Mouse (Mus musculus): ENCODE data around the gene Upf2. TPM values are rescaled to one million over a fixed set of nuclear protein-coding genes. Genes with fewer than 3 reads are reported as not detected.
A peak's percentile ranks its signal among the peaks of the same experiment; 100 is the strongest.

The Upf2 gene
- 52.6 and 57.1 TPM in 2 replicates for total RNA-seq (2017)

GRCm38 (mm10) chr2:5950766-5951595 is at the start of gene Upf2:
Gene Upf2 (plus strand): TSS chr2:5951469.
- ATAC-seq (replicated peaks; ENCODE audit: low read depth, poor library complexity, severe bottlenecking) = peak; percentile 88

GRCm38 (mm10) chr2:5906092-5906491 is 45.2 kb upstream of the Upf2 start:
- ATAC-seq (replicated peaks; ENCODE audit: low read depth, poor library complexity, severe bottlenecking) = no peak

- ATAC-seq (replicated peaks; ENCODE audit: low read depth, poor library complexity, severe bottlenecking) = peak; percentile 75
These were observed 44.6 kb upstream of the Upf2 start for GRCm38 (mm10) chr2:5906625-5907024.

GRCm38 (mm10) chr2:5911282-5911965 is 39.8 kb upstream of the Upf2 start:
- no peak for ATAC-seq (replicated peaks; ENCODE audit: low read depth, poor library complexity, severe bottlenecking)

GRCm38 (mm10) chr2:5922823-5923222 is 28.4 kb upstream of the Upf2 start:
- ATAC-seq (replicated peaks; ENCODE audit: low read depth, poor library complexity, severe bottlenecking) = peak; percentile 79

- ATAC-seq (replicated peaks; ENCODE audit: low read depth, poor library complexity, severe bottlenecking) = no peak
These were observed 27.5 kb upstream of the Upf2 start for GRCm38 (mm10) chr2:5923786-5924185.

- no peak for ATAC-seq (replicated peaks; ENCODE audit: low read depth, poor library complexity, severe bottlenecking)
These were observed 23.8 kb upstream of the Upf2 start for GRCm38 (mm10) chr2:5927481-5927880.

GRCm38 (mm10) chr2:5929793-5930192 is 21.5 kb upstream of the Upf2 start:
- no peak for ATAC-seq (replicated peaks; ENCODE audit: low read depth, poor library complexity, severe bottlenecking)

- peak; percentile 77 for ATAC-seq (replicated peaks; ENCODE audit: low read depth, poor library complexity, severe bottlenecking)
These were observed 20.8 kb upstream of the Upf2 start for GRCm38 (mm10) chr2:5930291-5931054.

GRCm38 (mm10) chr2:5931938-5932337 is 19.3 kb upstream of the Upf2 start:
- ATAC-seq (replicated peaks; ENCODE audit: low read depth, poor library complexity, severe bottlenecking) = no peak

- ATAC-seq (replicated peaks; ENCODE audit: low read depth, poor library complexity, severe bottlenecking) = no peak
These were observed 16.3 kb upstream of the Upf2 start for GRCm38 (mm10) chr2:5934936-5935335.

- no peak for ATAC-seq (replicated peaks; ENCODE audit: low read depth, poor library complexity, severe bottlenecking)
These were observed 15.2 kb upstream of the Upf2 start for GRCm38 (mm10) chr2:5936068-5936467.

GRCm38 (mm10) chr2:5936550-5936949 is 14.7 kb upstream of the Upf2 start:
- ATAC-seq (replicated peaks; ENCODE audit: low read depth, poor library complexity, severe bottlenecking) = no peak

GRCm38 (mm10) chr2:5939319-5939718 is 11.9 kb upstream of the Upf2 start:
- no peak for ATAC-seq (replicated peaks; ENCODE audit: low read depth, poor library complexity, severe bottlenecking)

GRCm38 (mm10) chr2:5939911-5940310 is 11.4 kb upstream of the Upf2 start:
- no peak for ATAC-seq (replicated peaks; ENCODE audit: low read depth, poor library complexity, severe bottlenecking)

GRCm38 (mm10) chr2:5940936-5941335 is 10.3 kb upstream of the Upf2 start:
- ATAC-seq (replicated peaks; ENCODE audit: low read depth, poor library complexity, severe bottlenecking) = no peak

GRCm38 (mm10) chr2:5941861-5942415 is 9.3 kb upstream of the Upf2 start:
- no peak for ATAC-seq (replicated peaks; ENCODE audit: low read depth, poor library complexity, severe bottlenecking)

GRCm38 (mm10) chr2:5942416-5943032 is 8.7 kb upstream of the Upf2 start, which contains the start of gene Dhtkd1:
Gene Dhtkd1 (minus strand): TSS chr2:5942792.
- peak; percentile 94 for ATAC-seq (replicated peaks; ENCODE audit: low read depth, poor library complexity, severe bottlenecking)

GRCm38 (mm10) chr2:5943071-5943470 is 8.2 kb upstream of the Upf2 start:
- ATAC-seq (replicated peaks; ENCODE audit: low read depth, poor library complexity, severe bottlenecking) = no peak

- no peak for ATAC-seq (replicated peaks; ENCODE audit: low read depth, poor library complexity, severe bottlenecking)
These were observed 5.6 kb upstream of the Upf2 start for GRCm38 (mm10) chr2:5945629-5946028.

Measured in common myeloid progenitor, adult 5-6 weeks (primary cell).